Mouse (Mus musculus) myocyte (in vitro differentiated cells): ENCODE measurements around the gene Leng8. TPM values are rescaled to one million over a fixed set of nuclear protein-coding genes. Genes with fewer than 3 reads are reported as not detected.

Experiments
- H3K27me3 ChIP-seq: one replicate; pipeline ENCODE4 v1.6.1; 2011; ENCODE audit not compliant: control insufficient read depth, insufficient read depth, insufficient read length
- H3K36me3 ChIP-seq: one replicate; pipeline ENCODE4 v1.6.1; 2011; ENCODE audit not compliant: control insufficient read depth, insufficient read depth
- H3K4me2 ChIP-seq: one replicate; pipeline ENCODE4 v1.6.1; 2011; ENCODE audit warnings: low read depth, control low read depth
- H3K4me3 ChIP-seq: one replicate; pipeline ENCODE4 v1.5.1; 2011; ENCODE audit warnings: mild to moderate bottlenecking, control low read depth, moderate library complexity
- H3K79me2 ChIP-seq: one replicate; pipeline ENCODE4 v1.6.1; 2011; ENCODE audit not compliant: control insufficient read depth, insufficient read depth
- H3ac ChIP-seq: one replicate; pipeline ENCODE4 v1.6.1; 2011; ENCODE audit not compliant: control insufficient read depth, insufficient read length
- CEBPB ChIP-seq: IDR thresholded peaks from 2 replicates; pipeline ENCODE4 v1.6.1; 2011; ENCODE audit warnings: mild to moderate bottlenecking, moderate library complexity; ENCODE audit not compliant: poor library complexity, insufficient read depth, severe bottlenecking
- E2F4 ChIP-seq: IDR thresholded peaks from one replicate; pipeline ENCODE4 v1.6.1; 2011; ENCODE audit warnings: mild to moderate bottlenecking, control low read depth, moderate library complexity; ENCODE audit not compliant: insufficient read depth
- MAX ChIP-seq: IDR thresholded peaks from one replicate; pipeline ENCODE4 v1.6.1; 2011; ENCODE audit warnings: low read depth, mild to moderate bottlenecking, control low read depth
- MYOD1 ChIP-seq, 3 experiments: IDR thresholded peaks; one replicate each; pipeline ENCODE4 v1.6.1; 2011; ENCODE audit warnings: control low read depth in 2 of 3, low read depth in 2 of 3, mild to moderate bottlenecking in 2 of 3, moderate library complexity in 1 of 3; ENCODE audit not compliant: insufficient read length in 2 of 3, control insufficient read depth in 1 of 3
- MYOG ChIP-seq, 3 experiments: IDR thresholded peaks; one replicate each; pipeline ENCODE4 v1.6.1; 2011; ENCODE audit warnings: control low read depth in 2 of 3, low read depth in 2 of 3, mild to moderate bottlenecking in 2 of 3; ENCODE audit not compliant: insufficient read length in 2 of 3, control insufficient read depth in 1 of 3, insufficient read depth in 1 of 3
- POLR2A ChIP-seq: IDR thresholded peaks from one replicate; pipeline ENCODE4 v1.6.1; 2011; ENCODE audit warnings: low read depth, mild to moderate bottlenecking, control low read depth, moderate library complexity; ENCODE audit not compliant: insufficient read length
- POLR2AphosphoS2 ChIP-seq: IDR thresholded peaks from one replicate; pipeline ENCODE4 v1.6.1; 2011; ENCODE audit warnings: low read depth, control low read depth; ENCODE audit not compliant: insufficient read length
- REST ChIP-seq: IDR thresholded peaks from one replicate; pipeline ENCODE4 v1.6.1; 2011; ENCODE audit warnings: mild to moderate bottlenecking, control low read depth, moderate library complexity; ENCODE audit not compliant: insufficient read depth, insufficient read length
- SRF ChIP-seq: IDR thresholded peaks from one replicate; pipeline ENCODE4 v1.6.1; 2011; ENCODE audit warnings: low read depth; ENCODE audit not compliant: control insufficient read depth, insufficient read length
- TCF12 ChIP-seq: IDR thresholded peaks from one replicate; pipeline ENCODE4 v1.6.1; 2011; ENCODE audit warnings: mild to moderate bottlenecking, control low read depth; ENCODE audit not compliant: poor library complexity, insufficient read depth, severe bottlenecking
- TCF3 ChIP-seq: IDR thresholded peaks from one replicate; pipeline ENCODE4 v1.6.1; 2011; ENCODE audit warnings: low read depth, control low read depth; ENCODE audit not compliant: insufficient read length
- USF1 ChIP-seq: IDR thresholded peaks from one replicate; pipeline ENCODE4 v1.6.1; 2011; ENCODE audit warnings: low read depth, mild to moderate bottlenecking, control low read depth, moderate library complexity
- polyA plus RNA-seq: library from polyadenylated mRNA; unstranded; fragments of >200 nt; fragmentation: generic; extraction: Trizol; gene quantifications from one replicate; pipeline ENCODE4 v1.2.1, GENCODE M21; 2012; ENCODE audit warnings: missing spikeins

The Leng8 gene
- polyA plus RNA-seq, 1 experiment = 33.3 TPM

DNA sequence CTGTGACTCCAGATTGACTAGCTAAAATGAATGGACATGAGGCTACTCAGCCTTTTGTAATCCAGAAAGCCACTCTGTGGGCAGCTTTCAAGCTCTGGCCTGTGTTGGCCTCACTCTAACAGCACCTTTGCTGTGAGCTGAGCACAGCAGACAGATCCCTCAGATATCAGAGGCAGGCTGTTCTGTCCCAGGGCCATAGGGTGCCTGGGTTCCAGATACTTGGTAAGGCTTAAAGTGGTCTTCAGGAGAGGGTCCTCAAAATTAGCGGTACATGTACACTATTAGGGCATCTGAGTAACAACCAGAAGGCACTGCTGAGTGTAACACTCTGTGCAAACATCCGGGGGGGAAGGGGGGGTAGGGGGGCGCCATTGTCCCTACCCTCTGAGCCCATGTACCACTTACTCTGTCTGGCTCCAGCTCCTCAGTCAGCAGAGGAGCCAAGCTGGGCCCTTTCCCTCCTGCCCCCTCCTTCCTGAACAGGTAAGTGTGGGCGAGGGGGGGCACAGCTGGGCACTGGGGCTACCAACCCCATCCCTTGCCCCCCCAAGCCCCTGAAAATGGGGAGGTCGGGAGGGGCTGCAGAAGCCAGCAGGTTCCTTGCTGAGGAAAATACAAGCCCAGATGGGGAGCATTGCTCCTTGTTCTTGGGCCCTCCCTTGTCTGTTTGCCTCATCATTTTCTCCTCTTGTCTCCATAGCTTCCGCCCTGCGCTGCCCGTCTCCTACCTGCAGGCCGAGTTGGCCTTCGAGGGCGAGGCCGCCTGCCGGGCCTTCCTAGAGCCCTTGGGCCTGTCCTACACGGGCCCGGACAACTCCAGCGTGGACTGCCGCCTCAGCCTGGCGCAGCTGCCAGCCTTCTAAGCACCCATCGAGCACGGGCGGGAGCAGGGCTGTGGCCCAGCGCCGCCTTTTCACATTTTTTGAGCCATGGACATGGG, 9.7 kb downstream of the Leng8 start:
- peaks cover 27% of the 10 kb centered on the region for H3K36me3 ChIP-seq
- H3K4me2 ChIP-seq = no peak overlapping the region
- H3ac ChIP-seq = no peak overlapping the region
- no peak overlapping the region for H3K4me3 ChIP-seq
- no peaks in the 10 kb centered on the region for H3K27me3 ChIP-seq
- H3K79me2 ChIP-seq = no peaks in the 10 kb centered on the region
- TF ChIP-seq SRF (no peak), POLR2A (no peak), USF1 (no peak), MYOD1 (IDR thresholded peaks at IDR 0.05; ENCODE audit: control insufficient read depth in 1 of 3, insufficient read length in 2 of 3, low read depth in 2 of 3) (no peak), MAX (no peak), TCF12 (no peak), E2F4 (no peak), REST (no peak), TCF3 (no peak)

- Histone ChIP-seq H3K27me3 (no peaks in the 10 kb centered on the region), H3ac (no peak overlapping the region), H3K4me3 (no peak overlapping the region), H3K79me2 (no peaks in the 10 kb centered on the region), H3K4me2 (no peak overlapping the region), H3K36me3 (peaks cover 21% of the 10 kb centered on the region)
- TF ChIP-seq E2F4 = no peak
- no peak for TF ChIP-seq TCF12
- TF ChIP-seq TCF3 = no peak
- TF ChIP-seq MYOG (IDR thresholded peaks at IDR 0.05; ENCODE audit: control insufficient read depth in 1 of 3, insufficient read depth in 1 of 3, insufficient read length in 2 of 3, low read depth in 2 of 3) = no peak
- peak; percentile 77 for TF ChIP-seq POLR2AphosphoS2
- peak; percentile 22 for TF ChIP-seq POLR2A
Measured at GRCm38 (mm10) chr7:4147371-4147770, 10.5 kb downstream of the Leng8 start.

DNA sequence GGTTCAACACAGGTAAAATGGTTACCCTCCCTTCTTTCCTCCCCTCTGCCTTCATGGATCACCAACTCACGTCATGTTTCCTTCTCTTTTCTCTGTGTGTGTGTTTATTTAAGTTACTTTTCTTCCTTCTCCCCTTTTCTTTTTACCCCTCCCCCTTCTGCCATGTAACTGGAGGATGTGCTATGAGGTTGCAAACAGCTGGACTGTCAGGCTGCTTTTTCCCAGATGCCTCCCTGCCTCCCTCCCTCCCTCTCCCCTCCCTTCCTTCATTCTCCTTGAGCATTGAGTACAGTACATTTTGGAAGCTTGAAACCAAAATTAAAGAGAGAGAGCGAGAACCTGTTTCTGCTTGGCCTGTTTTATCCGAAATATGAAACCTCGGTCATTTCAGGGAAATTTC, 11.0 kb downstream of the Leng8 start:
- Histone ChIP-seq H3K27me3 (no peaks in the 10 kb centered on the region), H3K36me3 (peaks cover 17% of the 10 kb centered on the region), H3K79me2 (no peaks in the 10 kb centered on the region), H3K4me2 (peak overlapping the region; percentile 73), H3ac (peak overlapping the region; percentile 58), H3K4me3 (no peak overlapping the region)
- TF ChIP-seq SRF = no peak
- no peak for TF ChIP-seq CEBPB
- TF ChIP-seq TCF12 = no peak
- TF ChIP-seq MAX = no peak
- no peak for TF ChIP-seq MYOD1 (IDR thresholded peaks at IDR 0.05; ENCODE audit: control insufficient read depth in 1 of 3, insufficient read length in 2 of 3, low read depth in 2 of 3)

DNA sequence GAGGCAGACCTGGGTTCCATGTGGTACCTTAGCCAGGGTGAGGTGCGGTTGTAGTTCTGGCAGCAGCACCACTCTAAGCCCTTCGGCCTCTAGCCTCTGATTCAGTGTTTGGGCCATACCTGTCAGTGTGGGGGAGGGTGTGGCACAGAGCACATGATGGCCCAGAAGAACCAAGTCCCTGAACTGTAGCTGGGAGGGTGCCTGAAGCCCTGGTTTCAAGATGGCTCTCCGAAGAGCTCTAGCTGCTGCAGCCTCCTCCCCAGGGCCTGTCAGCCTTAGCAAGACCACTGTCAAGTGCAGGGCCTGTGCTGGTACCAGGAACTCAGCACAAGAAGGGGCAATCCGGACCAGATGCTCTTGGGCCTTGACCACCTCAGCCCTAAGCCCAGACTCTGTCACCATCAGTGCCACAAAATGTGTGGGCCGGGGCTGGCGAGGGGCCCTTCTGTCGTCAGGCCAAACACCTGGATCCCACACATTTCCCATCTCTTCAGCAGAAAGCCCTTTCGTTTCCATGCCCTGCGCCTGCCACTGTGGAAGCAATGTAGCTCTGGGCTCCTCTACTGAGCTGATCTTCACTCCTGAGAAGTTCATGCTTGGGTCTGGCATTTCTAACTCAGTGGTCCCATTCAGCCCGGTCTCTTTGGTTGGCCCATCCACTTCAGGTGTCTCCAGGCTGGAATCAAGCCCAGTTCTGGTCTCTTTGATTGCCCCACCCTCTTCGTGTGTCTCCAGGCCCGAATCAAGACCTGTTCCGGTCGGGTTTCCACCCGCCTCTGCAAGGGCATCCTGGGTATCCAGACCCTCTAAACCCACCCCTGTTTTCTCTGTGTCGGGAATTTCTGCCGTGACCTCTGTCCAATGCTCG, 11.7 kb downstream of the Leng8 start:
- Histone ChIP-seq H3K4me3 (peak overlapping the region; percentile 76), H3K79me2 (no peaks in the 10 kb centered on the region), H3K4me2 (peak overlapping the region; percentile 73), H3K36me3 (peaks cover 15% of the 10 kb centered on the region), H3K27me3 (no peaks in the 10 kb centered on the region), H3ac (peak overlapping the region; percentile 58)
- TF ChIP-seq REST = no peak
- peak; percentile 73 for TF ChIP-seq POLR2AphosphoS2
